Mouse (Mus musculus) left cerebral cortex, postnatal 10 days (tissue): ENCODE measurements at regions not wholly inside any gene's neighbourhood (a gene's known extent, or its start where the extent isn't known, plus 50 kb on each side); places are given as distances from the start of the nearest gene placed in this dataset.

Source experiments
- DNase-seq, 2 experiments: peaks; one replicate each; pipeline ENCODE4 v3.0.0; 2021 to 2022; ENCODE audit warnings: low spot score in 2 of 2, mixed read lengths in 1 of 2; ENCODE audit errors: extremely low spot score in 1 of 2
- intact Hi-C: fragments of 180-260 bp; cut with DNase I; formaldehyde crosslinking; loops from one replicate; pipeline ENCODE4 v1.15.1; 2025

- intact Hi-C loops = no loop called here
- DNase-seq = no peak
Measured at GRCm38 (mm10) chr7:123642596-123642995, 142.3 kb upstream of the Zkscan2 start.

- DNase-seq = no peak
- intact Hi-C loops = no loop called here
Measured at GRCm38 (mm10) chr7:123643426-123643825, 143.2 kb upstream of the Zkscan2 start.

GRCm38 (mm10) chr7:123645521-123645920 is 145.3 kb upstream of the Zkscan2 start:
- no peak for DNase-seq
- intact Hi-C loops = no loop called here

- intact Hi-C loops = no loop called here
- DNase-seq = no peak
Measured at GRCm38 (mm10) chr7:123665459-123665858, 165.2 kb upstream of the Zkscan2 start.

GRCm38 (mm10) chr7:123684762-123685161 is 184.5 kb upstream of the Zkscan2 start:
- DNase-seq = no peak
- intact Hi-C loops = no loop called here

GRCm38 (mm10) chr7:123686547-123686946 is 186.3 kb upstream of the Zkscan2 start:
- DNase-seq = peak in 1 of 2 experiments; percentile 1
- intact Hi-C loops = no loop called here

GRCm38 (mm10) chr7:123731016-123731415 is 230.8 kb upstream of the Zkscan2 start:
- no peak for DNase-seq
- intact Hi-C loops = no loop called here

GRCm38 (mm10) chr7:123733061-123733460 is 232.8 kb upstream of the Zkscan2 start:
- peak in 1 of 2 experiments; percentile 40 for DNase-seq
- intact Hi-C loops = no loop called here

GRCm38 (mm10) chr7:123747986-123748385 is 234.7 kb upstream of the Hs3st4 start:
- intact Hi-C loops = no loop called here
- DNase-seq = no peak

GRCm38 (mm10) chr7:123753252-123753651 is 229.4 kb upstream of the Hs3st4 start:
- peak in 1 of 2 experiments; percentile 20 for DNase-seq
- intact Hi-C loops = no loop called here

GRCm38 (mm10) chr7:123795036-123795435 is 187.6 kb upstream of the Hs3st4 start:
- peak in 1 of 2 experiments; percentile 55 for DNase-seq

GRCm38 (mm10) chr7:123796096-123796495 is 186.6 kb upstream of the Hs3st4 start:
- intact Hi-C loops = no loop called here
- no peak for DNase-seq

More at GRCm38 (mm10) chr7:123795036-123795435, 187.6 kb upstream of the Hs3st4 start:
- intact Hi-C loops = no loop called here

GRCm38 (mm10) chr7:123805650-123806049 is 177.0 kb upstream of the Hs3st4 start:
- intact Hi-C loops = no loop called here
- DNase-seq = peak in 1 of 2 experiments; percentile 9

GRCm38 (mm10) chr7:123823976-123824375 is 158.7 kb upstream of the Hs3st4 start:
- DNase-seq = peak in 1 of 2 experiments; percentile 8
- intact Hi-C loops = no loop called here

- intact Hi-C loops = no loop called here
- DNase-seq = no peak
Measured at GRCm38 (mm10) chr7:123826406-123826805, 156.3 kb upstream of the Hs3st4 start.

GRCm38 (mm10) chr7:123842552-123842951 is 140.1 kb upstream of the Hs3st4 start:
- intact Hi-C loops = no loop called here
- no peak for DNase-seq

- intact Hi-C loops = no loop called here
- DNase-seq = no peak
Measured at GRCm38 (mm10) chr7:123847081-123847480, 135.6 kb upstream of the Hs3st4 start.

- DNase-seq = no peak
- intact Hi-C loops = no loop called here
Measured at GRCm38 (mm10) chr7:123848644-123849043, 134.0 kb upstream of the Hs3st4 start.

- no peak for DNase-seq
- intact Hi-C loops = no loop called here
Measured at GRCm38 (mm10) chr7:123849220-123849619, 133.4 kb upstream of the Hs3st4 start.

- DNase-seq = no peak
- intact Hi-C loops = no loop called here
Measured at GRCm38 (mm10) chr7:123850272-123851197, 132.1 kb upstream of the Hs3st4 start.
